Mouse (Mus musculus): ENCODE results near the gene Mllt11. TPM values are rescaled to one million over a fixed set of nuclear protein-coding genes. Genes with fewer than 3 reads are reported as not detected.

The Mllt11 gene
- polyA plus RNA-seq, 1 experiment from 2014 or later = 21.0 TPM

DNA sequence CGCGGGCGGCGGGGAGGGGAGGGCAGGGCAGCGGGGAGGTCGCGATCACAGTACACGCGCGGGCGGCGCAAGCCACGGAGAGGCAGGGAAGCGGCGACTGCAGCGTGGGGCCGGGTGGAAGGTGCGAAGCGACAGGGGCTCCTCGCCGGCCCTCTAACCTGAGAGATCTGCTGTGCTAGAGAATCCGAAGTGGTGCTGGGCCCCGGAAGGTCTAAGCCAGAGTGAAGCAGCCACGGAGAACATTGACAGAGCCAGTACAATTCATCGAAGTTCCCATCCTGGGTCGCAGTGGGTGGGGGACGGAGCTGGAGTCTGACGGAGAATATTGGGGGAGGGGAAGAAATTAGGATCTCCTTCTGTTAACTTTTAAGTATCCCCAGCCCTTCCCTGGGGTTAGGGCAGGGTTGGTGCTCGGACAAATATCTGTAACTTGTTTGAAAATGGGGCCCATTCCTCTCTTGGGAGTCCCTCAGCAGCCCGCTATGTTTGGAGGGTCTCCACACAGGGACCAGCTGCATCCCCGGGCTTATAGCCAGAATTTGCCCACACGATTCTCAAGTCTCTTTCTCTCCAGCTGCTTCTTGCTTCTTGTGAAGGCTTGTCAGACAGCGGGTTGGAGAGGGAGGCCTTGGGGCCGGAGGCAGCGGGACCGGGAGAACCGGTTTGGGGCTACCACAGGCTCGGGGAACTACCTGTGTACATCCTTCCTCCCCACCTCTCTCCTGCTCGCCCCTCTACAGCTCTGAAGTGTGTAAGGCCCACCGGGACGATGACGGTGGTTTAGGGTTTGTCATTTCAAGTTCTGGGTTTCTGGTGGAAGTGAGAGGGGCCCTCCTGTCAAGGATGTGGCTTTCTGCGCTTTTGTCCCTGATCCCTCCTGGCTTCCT, 2.8 kb downstream of the Mllt11 start:
- no peaks in the 10 kb centered on the region for H3K9me3 ChIP-seq (replicated peaks; ENCODE audit: control insufficient read depth, low read length)
- under 1% methylated on average over 43 of the region's 43 CpGs for WGBS (ENCODE audit: insufficient replicate concordance)
- H3K27ac ChIP-seq (ENCODE audit: low read depth, low read length) = peak overlapping the region; percentile 97
- peak overlapping the region; percentile 92 for H3K4me3 ChIP-seq (ENCODE audit: low read depth, low read length)
- H3K36me3 ChIP-seq (ENCODE audit: control insufficient read depth, insufficient read depth, low read length) = peaks cover 29% of the 10 kb centered on the region
- H3K4me1 ChIP-seq (ENCODE audit: control insufficient read depth, insufficient read depth, low read length) = peaks cover 39% of the 10 kb centered on the region
- ATAC-seq (replicated peaks; ENCODE audit: insufficient number of reproducible peaks, low FRiP score, low TSS enrichment) = 0 out of 2 replicates have a peak, but pooled peaks have one; percentile 3
- H3K27me3 ChIP-seq (ENCODE audit: control insufficient read depth, insufficient read depth, low read length) = no peaks in the 10 kb centered on the region
- H3K4me2 ChIP-seq = peak overlapping the region; percentile 96
- peak overlapping the region; percentile 95 for H3K9ac ChIP-seq (ENCODE audit: low read depth, low read length)

- peak within 1 kb of the TSS; percentile 97 for H3K27ac ChIP-seq (ENCODE audit: low read depth, low read length)
- H3K4me1 ChIP-seq (ENCODE audit: control insufficient read depth, insufficient read depth, low read length) = peaks cover 40% of the 10 kb centered on the region
- peak within 1 kb of the TSS; percentile 92 for H3K4me3 ChIP-seq (ENCODE audit: low read depth, low read length)
- H3K9ac ChIP-seq (ENCODE audit: low read depth, low read length) = peak within 1 kb of the TSS; percentile 95
- peaks cover 28% of the 10 kb centered on the region for H3K36me3 ChIP-seq (ENCODE audit: control insufficient read depth, insufficient read depth, low read length)
- under 1% methylated on average over 64 of the region's 64 CpGs for WGBS (ENCODE audit: insufficient replicate concordance)
- H3K9me3 ChIP-seq (replicated peaks; ENCODE audit: control insufficient read depth, low read length) = no peaks in the 10 kb centered on the region
- peak; percentile 85 for ATAC-seq (replicated peaks; ENCODE audit: insufficient number of reproducible peaks, low FRiP score, low TSS enrichment)
- H3K27me3 ChIP-seq (ENCODE audit: control insufficient read depth, insufficient read depth, low read length) = no peaks in the 10 kb centered on the region
- peak within 1 kb of the TSS; percentile 96 for H3K4me2 ChIP-seq
Observed at GRCm38 (mm10) chr3:95228148-95228893, 3.6 kb downstream of the Mllt11 start, which contains the start of gene Cdc42se1. TSS of gene Cdc42se1 (plus strand) at chr3:95228732.

DNA sequence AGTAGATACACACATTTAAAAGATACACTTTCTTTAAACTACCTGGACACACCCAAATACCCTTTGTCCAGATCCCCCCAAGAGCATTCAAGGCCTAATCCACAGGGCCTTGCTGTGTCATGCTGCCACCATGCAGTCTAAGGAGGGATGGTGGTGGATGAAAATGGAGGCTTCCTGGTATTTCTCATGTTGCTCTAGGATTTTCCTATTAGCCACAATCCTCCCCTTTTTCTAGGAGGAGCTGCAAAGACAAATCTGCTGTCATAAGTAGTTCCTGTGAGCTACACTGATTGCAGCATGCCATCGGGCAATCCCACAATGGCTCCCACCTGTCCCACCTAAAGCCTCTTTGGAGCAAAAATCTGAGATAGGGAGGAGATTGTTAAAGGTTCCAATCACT, 4.8 kb downstream of the Mllt11 start:
- ATAC-seq (replicated peaks; ENCODE audit: insufficient number of reproducible peaks, low FRiP score, low TSS enrichment) = no peak
- no peak overlapping the region for H3K27ac ChIP-seq (ENCODE audit: low read depth, low read length)
- H3K9ac ChIP-seq (ENCODE audit: low read depth, low read length) = peak overlapping the region; percentile 52; the same call in 1 of the 2 replicates
- no peaks in the 10 kb centered on the region for H3K27me3 ChIP-seq (ENCODE audit: control insufficient read depth, insufficient read depth, low read length)
- H3K36me3 ChIP-seq (ENCODE audit: control insufficient read depth, insufficient read depth, low read length) = peaks cover 22% of the 10 kb centered on the region
- no peaks in the 10 kb centered on the region for H3K9me3 ChIP-seq (replicated peaks; ENCODE audit: control insufficient read depth, low read length)
- peak overlapping the region; percentile 96 for H3K4me2 ChIP-seq
- peak overlapping the region; percentile 92 for H3K4me3 ChIP-seq (ENCODE audit: low read depth, low read length)
- H3K4me1 ChIP-seq (ENCODE audit: control insufficient read depth, insufficient read depth, low read length) = peaks cover 32% of the 10 kb centered on the region
- WGBS (ENCODE audit: insufficient replicate concordance) = 34% methylated on average over 1 of the region's 1 CpGs

DNA sequence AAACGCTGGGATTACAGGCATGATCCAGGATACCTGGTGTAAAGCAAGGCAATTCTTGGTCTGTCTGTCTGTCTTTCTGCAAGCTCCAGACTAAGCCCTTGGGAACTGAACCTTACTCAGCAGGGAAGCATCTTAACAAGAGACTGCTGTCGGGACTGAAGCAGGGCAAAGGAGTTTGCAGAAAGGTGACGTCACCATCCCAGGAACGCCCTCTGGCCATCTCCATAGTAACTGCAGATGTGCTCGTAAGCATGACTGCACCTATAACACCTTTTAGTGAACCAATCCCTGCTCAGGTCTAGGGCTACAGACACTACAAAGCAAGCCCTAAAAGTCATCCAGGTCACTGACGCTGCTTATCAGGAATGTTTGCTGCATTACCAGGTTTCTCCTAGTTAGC, 7.7 kb downstream of the Mllt11 start:
- no peaks in the 10 kb centered on the region for H3K9me3 ChIP-seq (replicated peaks; ENCODE audit: control insufficient read depth, low read length)
- H3K27me3 ChIP-seq (ENCODE audit: control insufficient read depth, insufficient read depth, low read length) = no peaks in the 10 kb centered on the region
- peaks cover 16% of the 10 kb centered on the region for H3K36me3 ChIP-seq (ENCODE audit: control insufficient read depth, insufficient read depth, low read length)
- no peak overlapping the region for H3K9ac ChIP-seq (ENCODE audit: low read depth, low read length)
- 36% methylated on average over 6 of the region's 6 CpGs for WGBS (ENCODE audit: insufficient replicate concordance)
- no peak overlapping the region for H3K4me2 ChIP-seq
- no peak overlapping the region for H3K27ac ChIP-seq (ENCODE audit: low read depth, low read length)
- H3K4me3 ChIP-seq (ENCODE audit: low read depth, low read length) = no peak overlapping the region
- ATAC-seq (replicated peaks; ENCODE audit: insufficient number of reproducible peaks, low FRiP score, low TSS enrichment) = no peak
- peaks cover 9% of the 10 kb centered on the region; the same call in 1 of the 2 replicates for H3K4me1 ChIP-seq (ENCODE audit: control insufficient read depth, insufficient read depth, low read length)

GRCm38 (mm10) chr3:95223041-95223440, 8.9 kb downstream of the Mllt11 start:
- Histone ChIP-seq H3K4me3 (ENCODE audit: low read depth, low read length) (no peak overlapping the region), H3K4me1 (ENCODE audit: control insufficient read depth, insufficient read depth, low read length) (peaks cover 9% of the 10 kb centered on the region; the same call in 1 of the 2 replicates), H3K4me2 (no peak overlapping the region), H3K27ac (ENCODE audit: low read depth, low read length) (no peak overlapping the region), H3K9ac (ENCODE audit: low read depth, low read length) (no peak overlapping the region), H3K36me3 (ENCODE audit: control insufficient read depth, insufficient read depth, low read length) (peaks cover 16% of the 10 kb centered on the region), H3K27me3 (ENCODE audit: control insufficient read depth, insufficient read depth, low read length) (no peaks in the 10 kb centered on the region), H3K9me3 (replicated peaks; ENCODE audit: control insufficient read depth, low read length) (no peaks in the 10 kb centered on the region)
- WGBS (ENCODE audit: insufficient replicate concordance) = 82% methylated on average over 2 of the region's 2 CpGs
- ATAC-seq (replicated peaks; ENCODE audit: insufficient number of reproducible peaks, low FRiP score, low TSS enrichment) = no peak

DNA sequence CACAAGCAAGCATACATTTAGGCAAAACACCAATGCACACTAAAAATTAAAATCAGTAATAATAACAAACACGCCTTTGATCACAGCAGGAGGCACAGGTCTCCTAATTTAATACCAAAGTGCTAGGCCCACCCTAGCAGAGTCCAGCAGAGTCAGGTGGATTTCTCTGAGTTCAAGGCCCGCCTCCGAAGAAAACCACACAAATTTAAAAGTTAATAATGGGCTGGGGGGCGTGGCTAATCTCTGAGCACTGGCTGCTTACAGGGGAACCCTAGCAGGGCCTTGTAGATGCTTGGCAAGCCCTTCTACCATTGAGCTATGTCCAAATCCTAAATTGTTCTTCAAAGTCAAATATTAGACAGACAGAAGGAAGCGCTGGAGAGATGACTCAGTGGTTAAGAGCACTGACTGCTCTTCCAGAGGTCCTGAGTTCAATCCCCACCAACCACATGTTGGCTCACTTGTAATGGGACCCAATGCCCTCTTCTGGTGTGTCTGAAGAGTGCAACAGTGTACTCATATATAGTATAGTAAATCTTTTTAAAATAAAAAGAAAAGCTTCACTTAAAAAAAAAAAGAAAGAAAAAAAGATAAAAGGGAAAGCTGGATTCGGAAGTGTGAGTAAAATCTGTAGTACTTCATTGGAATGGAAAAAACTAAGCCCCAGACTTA, 13.4 kb downstream of the Mllt11 start:
- H3K27ac ChIP-seq (ENCODE audit: low read depth, low read length) = peak overlapping the region; percentile 97
- H3K9me3 ChIP-seq (replicated peaks; ENCODE audit: control insufficient read depth, low read length) = no peaks in the 10 kb centered on the region
- peaks cover 15% of the 10 kb centered on the region for H3K36me3 ChIP-seq (ENCODE audit: control insufficient read depth, insufficient read depth, low read length)
- WGBS (ENCODE audit: insufficient replicate concordance) = 68% methylated on average over 6 of the region's 6 CpGs
- H3K9ac ChIP-seq (ENCODE audit: low read depth, low read length) = peak overlapping the region; percentile 86
- peak overlapping the region; percentile 70 for H3K4me2 ChIP-seq
- ATAC-seq (replicated peaks; ENCODE audit: insufficient number of reproducible peaks, low FRiP score, low TSS enrichment) = no peak
- H3K4me1 ChIP-seq (ENCODE audit: control insufficient read depth, insufficient read depth, low read length) = no peaks in the 10 kb centered on the region
- no peaks in the 10 kb centered on the region for H3K27me3 ChIP-seq (ENCODE audit: control insufficient read depth, insufficient read depth, low read length)
- peak overlapping the region; percentile 64 for H3K4me3 ChIP-seq (ENCODE audit: low read depth, low read length)

DNA sequence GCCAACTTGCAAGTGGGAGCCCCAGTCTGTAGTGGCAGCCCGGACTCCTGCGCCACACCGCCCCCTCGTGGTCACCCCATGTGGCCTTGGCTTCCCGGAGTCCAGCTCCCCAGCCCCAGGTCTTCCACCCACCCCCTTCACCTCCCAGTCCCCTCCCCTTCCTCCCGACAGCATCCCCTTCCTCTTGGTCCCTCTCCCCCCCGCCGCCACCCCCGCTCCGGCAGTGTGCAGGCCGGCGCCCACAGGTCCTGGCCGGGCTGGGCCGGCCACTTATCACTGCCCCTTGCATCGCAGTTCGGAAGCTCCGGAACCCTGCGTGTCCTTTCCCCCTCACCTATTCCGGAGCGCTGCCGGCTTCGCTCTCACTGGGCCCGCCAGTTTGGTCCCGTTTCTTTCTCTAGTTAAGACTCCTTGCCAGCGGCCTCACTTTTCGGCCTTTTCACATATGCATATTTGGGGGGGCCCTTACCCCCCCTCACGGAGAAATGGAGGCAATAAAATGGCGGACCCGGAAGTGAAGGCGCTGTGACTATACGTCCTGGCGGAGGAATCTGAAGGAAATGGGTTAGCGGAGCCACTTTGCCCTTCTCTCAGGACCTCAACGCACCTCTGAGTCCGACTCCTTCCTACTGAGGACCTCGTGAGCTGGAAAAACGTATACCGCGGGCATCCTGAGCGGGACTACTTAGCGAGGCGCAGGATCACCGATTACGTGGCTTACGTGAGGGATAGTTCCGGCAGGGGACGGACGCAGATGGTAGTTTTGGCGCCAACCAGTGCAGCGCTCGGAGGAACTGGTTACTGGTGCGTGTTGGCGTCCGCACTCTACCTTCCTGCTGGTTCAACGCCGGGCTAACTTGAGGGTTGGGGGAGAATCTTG, 14.5 kb downstream of the Mllt11 start, which contains the start of gene Gabpb2:
TSS of gene Gabpb2 (minus strand) at position 662 of the 880 bp plus-strand sequence.
- Histone ChIP-seq H3K27me3 (ENCODE audit: control insufficient read depth, insufficient read depth, low read length) (no peaks in the 10 kb centered on the region), H3K4me2 (peak within 1 kb of the TSS; percentile 70), H3K4me3 (ENCODE audit: low read depth, low read length) (peak within 1 kb of the TSS; percentile 64), H3K9me3 (replicated peaks; ENCODE audit: control insufficient read depth, low read length) (no peaks in the 10 kb centered on the region), H3K9ac (ENCODE audit: low read depth, low read length) (peak within 1 kb of the TSS; percentile 86), H3K36me3 (ENCODE audit: control insufficient read depth, insufficient read depth, low read length) (peaks cover 7% of the 10 kb centered on the region; the same call in 1 of the 2 replicates), H3K27ac (ENCODE audit: low read depth, low read length) (peak within 1 kb of the TSS; percentile 97), H3K4me1 (ENCODE audit: control insufficient read depth, insufficient read depth, low read length) (no peaks in the 10 kb centered on the region)
- WGBS (ENCODE audit: insufficient replicate concordance) = under 1% methylated on average over 54 of the region's 56 CpGs
- ATAC-seq (replicated peaks; ENCODE audit: insufficient number of reproducible peaks, low FRiP score, low TSS enrichment) = peak; percentile 89

Measured in heart, embryonic 11.5 days (tissue).